Mouse (Mus musculus) liver, postnatal 0 days (tissue): ENCODE results near the gene Nsrp1.

Source experiments
- CTCF ChIP-seq: sonication (generic); IDR thresholded peaks from 2 replicates; pipeline ENCODE4 v1.5.1; 2016; ENCODE audit warnings: antibody characterized with exemption, low read depth
- EP300 ChIP-seq: IDR thresholded peaks from 2 replicates; pipeline ENCODE4 v1.6.1; 2016; ENCODE audit warnings: antibody characterized with exemption, low read depth, mild to moderate bottlenecking

DNA sequence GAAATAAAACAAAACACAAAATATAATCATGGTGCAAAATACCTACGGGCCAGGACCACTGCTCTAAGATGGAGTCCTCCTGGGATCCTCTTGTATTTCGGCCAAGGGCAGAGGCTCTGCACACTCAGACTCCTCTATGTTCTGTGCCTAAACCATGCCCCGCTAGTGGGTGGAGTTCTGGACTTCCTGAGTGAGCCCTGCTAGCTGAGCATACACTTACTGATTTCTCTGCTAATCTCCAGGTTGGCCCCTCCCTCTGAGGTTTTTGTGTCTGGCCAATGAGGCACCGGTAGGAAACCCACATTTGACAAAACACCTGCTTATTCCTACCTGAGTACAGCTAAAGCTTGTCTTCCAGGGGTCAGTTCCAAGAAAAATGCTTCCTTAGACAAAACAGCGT, 77.5 kb downstream of the Nsrp1 start:
- TF ChIP-seq CTCF: no peak
- no peak for TF ChIP-seq EP300
